Mouse (Mus musculus) CH12.LX (cell line): ENCODE results near the gene H2afj. TPM values are rescaled to one million over a fixed set of nuclear protein-coding genes. Genes with fewer than 3 reads are reported as not detected.
A peak's percentile ranks its signal among the peaks of the same experiment; 100 is the strongest.

Experiments used
- DNase-seq: peaks from one replicate; pipeline ENCODE4 v3.0.0-alpha.2; 2013; ENCODE audit errors: extremely low read depth
- H3K27ac ChIP-seq: 2 replicates; pipeline ENCODE4 v1.5.1; 2012; ENCODE audit warnings: low read depth, mild to moderate bottlenecking, control low read depth, moderate library complexity; ENCODE audit not compliant: insufficient read depth
- H3K27me3 ChIP-seq: replicated peaks from 2 replicates; pipeline ENCODE3; 2012; ENCODE audit warnings: inconsistent platforms
- H3K36me3 ChIP-seq, 2 experiments: replicated peaks in 1 of 2; 2 replicates each; pipeline versions ENCODE3 to v1.6.1; 2012; ENCODE audit warnings: inconsistent platforms in 1 of 2, low read length in 1 of 2, mild to moderate bottlenecking in 1 of 2, mixed read lengths in 1 of 2, moderate library complexity in 1 of 2; ENCODE audit not compliant: control insufficient read depth in 1 of 2, insufficient read depth in 1 of 2
- H3K4me1 ChIP-seq, 2 experiments: 2 replicates each; pipeline ENCODE4 v1.6.1; 2012; ENCODE audit warnings: inconsistent platforms in 1 of 2, moderate library complexity in 1 of 2; ENCODE audit not compliant: insufficient read depth in 2 of 2, control insufficient read depth in 1 of 2
- H3K4me2 ChIP-seq: 2 replicates; pipeline ENCODE4 v1.6.1; 2012; ENCODE audit warnings: low read depth, mild to moderate bottlenecking, control low read depth; ENCODE audit not compliant: poor library complexity, insufficient read depth, severe bottlenecking
- H3K4me3 ChIP-seq, 3 experiments: fragments of 150-350 bp in 1 of 3; sonication (generic) in 1 of 3; replicated peaks in 1 of 3; 2 replicates each; pipeline versions ENCODE3 to v1.5.1; 2011 to 2012; ENCODE audit warnings: low read depth in 2 of 3, low read length in 2 of 3, mild to moderate bottlenecking in 2 of 3, moderate library complexity in 2 of 3, control low read depth in 1 of 3, improper control_type of control experiment in 1 of 3, inconsistent platforms in 1 of 3, mixed read lengths in 1 of 3; ENCODE audit not compliant: poor library complexity in 1 of 3
- H3K79me2 ChIP-seq: replicated peaks from 2 replicates; pipeline ENCODE4 v1.6.1; 2012; ENCODE audit warnings: mild to moderate bottlenecking, moderate library complexity; ENCODE audit not compliant: control insufficient read depth, poor library complexity, insufficient read depth, severe bottlenecking; ENCODE audit errors: extremely low read depth
- H3K9ac ChIP-seq: 2 replicates; pipeline ENCODE4 v1.6.1; 2012; ENCODE audit warnings: low read depth, mild to moderate bottlenecking, control low read depth, moderate library complexity; ENCODE audit not compliant: insufficient read depth
- H3K9me3 ChIP-seq: replicated peaks from 2 replicates; pipeline ENCODE3; 2012; ENCODE audit warnings: low read length, inconsistent platforms, mixed read lengths
- CHD1 ChIP-seq: IDR thresholded peaks from 2 replicates; pipeline ENCODE4 v1.6.1; 2012; ENCODE audit warnings: low read depth, low read length, improper control_type of control experiment, inconsistent platforms
- E2F4 ChIP-seq: IDR thresholded peaks from 2 replicates; pipeline ENCODE4 v1.6.1; 2011; ENCODE audit warnings: low read depth, low read length, improper control_type of control experiment; ENCODE audit not compliant: insufficient replicate concordance
- ETS1 ChIP-seq: conservative IDR thresholded peaks from 2 replicates; pipeline ENCODE4 v1.6.1; 2012; ENCODE audit warnings: low read depth, mild to moderate bottlenecking, inconsistent platforms, low read length, improper control_type of control experiment, moderate library complexity
- GABPA ChIP-seq: IDR thresholded peaks from 2 replicates; pipeline ENCODE4 v1.6.1; 2012; ENCODE audit warnings: low read depth, low read length, improper control_type of control experiment, inconsistent platforms; ENCODE audit not compliant: insufficient replicate concordance
- HCFC1 ChIP-seq: IDR thresholded peaks from 2 replicates; pipeline ENCODE4 v1.6.1; 2012; ENCODE audit warnings: low read depth, mild to moderate bottlenecking, inconsistent platforms, low read length, improper control_type of control experiment
- IRF4 ChIP-seq: IDR thresholded peaks from 2 replicates; pipeline ENCODE4 v1.6.1; 2014; ENCODE audit warnings: low read depth, mild to moderate bottlenecking, inconsistent platforms, low read length, improper control_type of control experiment
- JUND ChIP-seq: conservative IDR thresholded peaks from 2 replicates; pipeline ENCODE4 v1.6.1; 2011; ENCODE audit warnings: low read depth, low read length, improper control_type of control experiment
- KAT2A ChIP-seq: IDR thresholded peaks from 2 replicates; pipeline ENCODE4 v1.6.1; 2012; ENCODE audit warnings: low read length, improper control_type of control experiment, inconsistent platforms; ENCODE audit not compliant: insufficient replicate concordance
- MAFK ChIP-seq: IDR thresholded peaks from 2 replicates; pipeline ENCODE4 v1.6.1; 2011; ENCODE audit warnings: low read length, improper control_type of control experiment; ENCODE audit not compliant: insufficient replicate concordance
- MAX ChIP-seq: IDR thresholded peaks from 2 replicates; pipeline ENCODE4 v1.6.1; 2011; ENCODE audit warnings: low read length, improper control_type of control experiment
- MAZ ChIP-seq: IDR thresholded peaks from 2 replicates; pipeline ENCODE4 v1.6.1; 2012; ENCODE audit warnings: low read depth, mild to moderate bottlenecking, inconsistent platforms, low read length, improper control_type of control experiment, moderate library complexity
- MXI1 ChIP-seq: IDR thresholded peaks from 2 replicates; pipeline ENCODE4 v1.6.1; 2011; ENCODE audit warnings: mild to moderate bottlenecking, low read depth, low read length, improper control_type of control experiment
- MYC ChIP-seq: IDR thresholded peaks from 2 replicates; pipeline ENCODE4 v1.6.1; 2011; ENCODE audit warnings: low read depth, mild to moderate bottlenecking, improper control_type of control experiment, low read length
- PAX5 ChIP-seq: IDR thresholded peaks from 2 replicates; pipeline ENCODE4 v1.6.1; 2012; ENCODE audit warnings: low read length, inconsistent platforms, mixed read lengths
- POLR2A ChIP-seq: IDR thresholded peaks from 2 replicates; pipeline ENCODE4 v1.6.1; 2011; ENCODE audit warnings: low read depth, mild to moderate bottlenecking, improper control_type of control experiment, low read length
- POLR2AphosphoS2 ChIP-seq: IDR thresholded peaks from 2 replicates; pipeline ENCODE4 v1.6.1; 2011; ENCODE audit warnings: low read depth, low read length, improper control_type of control experiment
- RCOR1 ChIP-seq: conservative IDR thresholded peaks from 2 replicates; pipeline ENCODE4 v1.6.1; 2012; ENCODE audit warnings: low read depth, mild to moderate bottlenecking, inconsistent platforms, low read length, improper control_type of control experiment
- SIN3A ChIP-seq: IDR thresholded peaks from 2 replicates; pipeline ENCODE4 v1.6.1; 2012; ENCODE audit warnings: low read length, improper control_type of control experiment, inconsistent platforms
- SMC3 ChIP-seq: IDR thresholded peaks from 2 replicates; pipeline ENCODE4 v1.6.1; 2011; ENCODE audit warnings: low read depth, low read length, improper control_type of control experiment
- TBP ChIP-seq: conservative IDR thresholded peaks from 2 replicates; pipeline ENCODE4 v1.6.1; 2011; ENCODE audit warnings: low read depth, low read length, improper control_type of control experiment
- UBTF ChIP-seq: IDR thresholded peaks from 2 replicates; pipeline ENCODE4 v1.6.1; 2012; ENCODE audit warnings: low read depth, mild to moderate bottlenecking, inconsistent platforms, low read length, improper control_type of control experiment, moderate library complexity
- USF1 ChIP-seq: IDR thresholded peaks from 2 replicates; pipeline ENCODE4 v1.6.1; 2014; ENCODE audit warnings: low read depth, mild to moderate bottlenecking, inconsistent platforms, low read length, improper control_type of control experiment
- USF2 ChIP-seq: conservative IDR thresholded peaks from 2 replicates; pipeline ENCODE4 v1.6.1; 2011; ENCODE audit warnings: low read depth, low read length, improper control_type of control experiment
- ZC3H11A ChIP-seq: IDR thresholded peaks from 2 replicates; pipeline ENCODE4 v1.6.1; 2012; ENCODE audit warnings: low read depth, mild to moderate bottlenecking, inconsistent platforms, low read length, improper control_type of control experiment
- ZKSCAN1 ChIP-seq: IDR thresholded peaks from 2 replicates; pipeline ENCODE4 v1.6.1; 2012; ENCODE audit warnings: low read depth, inconsistent platforms, low read length, improper control_type of control experiment, borderline replicate concordance
- dilution Hi-C: fragments of 300-500 bp; cut with MboI; formaldehyde crosslinking; loops from 2 replicates; pipeline ENCODE4 v1.14.3; 2020; ENCODE audit warnings: low sequenced_read_pairs; ENCODE audit not compliant: extremely low pct_unique_long_range_greater_than_20kb, extremely low pct_ligation_motif_present
- in situ Hi-C: fragments of 300-500 bp; cut with MboI; formaldehyde crosslinking; loops from 3 replicates; pipeline ENCODE4 v1.14.3; 2019; ENCODE audit warnings: low sequenced_read_pairs, low pct_ligation_motif_present, low pct_unique_long_range_greater_than_20kb, mixed read lengths
- polyA plus RNA-seq: library from polyadenylated mRNA; unstranded; fragments of >175 nt; gene quantifications from 2 replicates; pipeline ENCODE4 v1.2.1, GENCODE M21; 2012; ENCODE audit warnings: low read depth; ENCODE audit not compliant: insufficient read length
- total RNA-seq, 2 experiments: library from RNA; depleted of rRNA; stranded (reverse); fragments of 300-350 nt in 1 of 2; fragments of >200 nt in 1 of 2; gene quantifications; 2 replicates each; pipeline ENCODE4 v1.2.3; 2012 to 2014

H2afj gene
- total and polyA plus RNA-seq, 3 experiments: 124 to 217 (median 158) TPM

DNA sequence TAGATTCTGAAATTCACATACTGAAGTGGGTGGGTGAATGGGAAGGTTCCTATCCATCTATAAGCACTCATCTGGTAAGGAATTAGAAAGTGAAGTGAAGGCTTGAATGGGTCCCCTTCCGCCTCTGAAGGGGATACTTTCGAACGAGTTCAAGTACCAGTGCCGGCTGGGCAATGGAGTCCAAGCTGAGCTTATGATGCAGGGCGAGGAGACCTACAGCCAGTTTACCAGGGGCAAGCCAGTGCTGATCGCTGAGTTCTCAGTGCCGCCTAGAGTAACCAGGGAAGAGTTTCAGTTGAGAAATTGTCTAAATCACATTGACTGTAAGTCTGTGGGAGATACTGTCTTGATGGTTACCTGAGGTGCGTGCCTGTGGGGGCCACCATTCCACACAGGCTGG, 7.3 kb upstream of the H2afj start:
- H3K4me1 ChIP-seq: peaks cover 2 to 14% of the 10 kb centered on the region in 2 experiments; a peak in 3 of 4 replicates
- TF ChIP-seq E2F4 (no peak), USF2 (no peak)
- no peak for DNase-seq
- no peak overlapping the region for H3K27ac ChIP-seq
- H3K4me3 ChIP-seq: no peak overlapping the region
- H3K79me2 ChIP-seq: no peaks in the 10 kb centered on the region
- in situ Hi-C loops: no loop called here
- no peaks in the 10 kb centered on the region for H3K27me3 ChIP-seq
- H3K9ac ChIP-seq: no peak overlapping the region
- no peaks in the 10 kb centered on the region for H3K36me3 ChIP-seq
- H3K4me2 ChIP-seq: no peak overlapping the region
- H3K9me3 ChIP-seq: no peaks in the 10 kb centered on the region
- dilution Hi-C loops: no loop called here

DNA sequence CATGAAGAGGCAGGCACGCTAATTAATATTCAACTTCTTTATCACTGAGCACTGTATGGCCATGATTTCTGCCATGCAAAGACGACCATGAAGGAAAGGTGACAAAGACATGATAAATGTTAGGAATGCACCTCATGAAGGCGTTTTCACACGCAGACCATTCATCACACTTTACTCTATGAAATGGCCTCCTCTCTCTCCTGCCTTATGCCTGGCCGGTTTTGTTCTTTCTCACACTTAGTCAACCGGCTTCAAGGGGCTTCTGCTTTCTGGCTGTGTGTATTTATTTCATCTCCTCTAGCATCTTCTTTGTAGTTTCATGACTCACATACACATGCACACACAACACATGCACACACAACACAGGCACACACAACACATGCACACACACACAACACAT, 6.8 kb upstream of the H2afj start:
- Histone ChIP-seq H3K4me2 (no peak overlapping the region), H3K9me3 (no peaks in the 10 kb centered on the region), H3K36me3 (no peaks in the 10 kb centered on the region), H3K9ac (no peak overlapping the region), H3K4me3 (no peak overlapping the region), H3K27me3 (no peaks in the 10 kb centered on the region), H3K27ac (no peak overlapping the region), H3K79me2 (no peaks in the 10 kb centered on the region), H3K4me1 (peaks cover 0 to 19% of the 10 kb centered on the region in 2 experiments; a peak in 2 of 4 replicates)
- no peak for DNase-seq
- dilution Hi-C loops (no loop called here), in situ Hi-C loops (no loop called here)
- TF ChIP-seq ZC3H11A (no peak), MAZ (no peak), GABPA (no peak)

DNA sequence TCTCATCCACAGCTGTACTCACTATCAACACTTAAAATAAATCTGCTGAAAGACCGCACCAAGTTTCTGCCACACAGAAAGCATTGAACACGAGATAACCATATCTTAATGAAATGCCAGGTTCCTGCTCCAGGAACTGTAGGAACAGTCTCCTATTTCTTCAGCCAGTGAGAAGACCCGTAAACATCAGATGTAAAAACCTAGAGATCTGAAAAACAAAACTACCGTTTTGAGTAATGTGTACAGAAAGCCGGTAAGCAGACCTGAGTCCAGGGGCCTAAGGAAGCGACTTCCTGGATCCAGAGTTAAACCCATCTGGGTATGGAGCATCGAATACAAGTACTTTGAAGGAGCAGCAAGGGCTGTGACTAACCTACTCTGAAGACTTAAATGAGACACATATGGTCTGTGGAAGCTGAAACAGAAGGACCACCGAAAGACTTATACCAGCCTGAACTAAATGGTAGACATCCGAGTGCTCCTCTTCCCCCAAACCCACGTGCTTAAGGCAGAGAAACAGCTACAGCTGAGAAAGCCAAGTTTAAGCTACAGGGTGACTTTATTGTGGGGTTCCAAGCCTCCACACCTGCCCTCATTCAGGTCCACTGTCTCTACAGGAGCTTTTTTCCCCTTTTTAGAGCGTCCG, 4.8 kb upstream of the H2afj start:
- H3K36me3 ChIP-seq: no peaks in the 10 kb centered on the region
- H3K27ac ChIP-seq: peak overlapping the region; percentile 100
- peak overlapping the region; percentile 95 for H3K4me2 ChIP-seq
- dilution Hi-C loops (no loop called here), in situ Hi-C loops (no loop called here)
- peak; percentile 69 for DNase-seq
- H3K9me3 ChIP-seq: no peaks in the 10 kb centered on the region
- peaks cover 2 to 35% of the 10 kb centered on the region in 2 experiments; a peak in 2 of 4 replicates for H3K4me1 ChIP-seq
- H3K27me3 ChIP-seq: no peaks in the 10 kb centered on the region
- H3K9ac ChIP-seq: peak overlapping the region; percentile 78
- no peaks in the 10 kb centered on the region; the same call in 1 of the 2 replicates for H3K79me2 ChIP-seq
- peak overlapping the region in 2 of 3 experiments; percentile 1 to 56 for H3K4me3 ChIP-seq
- TF ChIP-seq POLR2A: peak; percentile 16; the same call in 1 of the 2 replicates
- no peak for TF ChIP-seq CHD1
- peak; percentile 96 for TF ChIP-seq MYC
- peak; percentile 94 for TF ChIP-seq MXI1
- no peak for TF ChIP-seq ZC3H11A
- TF ChIP-seq TBP: no peak
- TF ChIP-seq E2F4: no peak
- TF ChIP-seq HCFC1: no peak
- no peak for TF ChIP-seq PAX5
- TF ChIP-seq RCOR1: no peak
- no peak for TF ChIP-seq UBTF
- peak; percentile 88 for TF ChIP-seq JUND
- peak; percentile 81 for TF ChIP-seq IRF4
- no peak for TF ChIP-seq KAT2A
- TF ChIP-seq USF1: no peak
- TF ChIP-seq ZKSCAN1: no peak
- no peak for TF ChIP-seq MAZ
- TF ChIP-seq ETS1: peak; percentile 37; the same call in 1 of the 2 replicates
- TF ChIP-seq MAFK: no peak
- no peak for TF ChIP-seq GABPA
- no peak for TF ChIP-seq SMC3
- TF ChIP-seq SIN3A: peak; percentile 69; the same call in 1 of the 2 replicates
- TF ChIP-seq POLR2AphosphoS2: no peak
- TF ChIP-seq MAX: peak; percentile 84
